Comparison of ENCODE assay signal across 8 mouse cellular contexts in the genomic region with DNA sequence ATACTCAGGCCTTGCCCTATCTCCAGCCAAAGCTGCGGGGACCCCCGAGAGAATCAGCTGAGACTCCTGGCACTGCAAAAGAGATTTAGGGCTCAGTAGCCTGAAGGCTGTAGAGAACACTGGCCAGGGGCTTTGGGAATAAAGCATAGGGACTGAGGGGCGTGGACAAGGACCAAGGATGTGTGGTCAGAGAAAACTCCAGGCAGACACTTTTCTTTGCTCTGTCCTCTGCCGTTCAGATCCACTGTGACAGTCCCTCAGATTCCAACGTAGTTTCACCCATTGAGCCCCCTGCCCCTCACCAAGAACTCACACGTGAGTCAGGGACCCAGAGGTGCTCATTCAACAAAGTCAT. TPM values are rescaled to one million over a fixed set of nuclear protein-coding genes. Genes with fewer than 3 reads are reported as not detected.
A peak's percentile ranks its signal among the peaks of the same experiment; 100 is the strongest.
DNase-seq lines count a peak whose midpoint lies in the region; ATAC-seq and TF ChIP-seq lines count a peak whose summit lies in the region.

No protein-coding gene starts in this region.

- H3K9ac ChIP-seq in liver, embryonic 11.5 days (ENCODE audit: low read depth, low read length), result peak overlapping the region; percentile 92
- peak overlapping the region; percentile 96 for H3K9ac ChIP-seq in stomach, postnatal 0 days (ENCODE audit: low read length)

- 25% methylated on average over 6 of the region's 6 CpGs for WGBS in spleen, adult 2 months
- WGBS in liver, embryonic 11.5 days, result 15% methylated on average over 6 of the region's 6 CpGs
- WGBS in stomach, postnatal 0 days, result 9% methylated on average over 6 of the region's 6 CpGs

- TF ChIP-seq POLR2A in spleen, adult 2 months (IDR thresholded peaks at IDR 0.05; ENCODE audit: low read depth, low read length), result no peak

- H3K4me2 ChIP-seq in liver, embryonic 11.5 days, result peak overlapping the region; percentile 83
- peak overlapping the region; percentile 77 for H3K4me2 ChIP-seq in stomach, postnatal 0 days (replicated peaks; ENCODE audit: low read depth)

- no peak for TF ChIP-seq EP300 in stomach, postnatal 0 days (optimal IDR thresholded peaks at IDR 0.05)

- no peak for TF ChIP-seq CTCF in spleen, adult 2 months (IDR thresholded peaks at IDR 0.05; ENCODE audit: extremely low read depth, insufficient read depth, insufficient read length, insufficient replicate concordance)
- no peak for TF ChIP-seq CTCF in stomach, postnatal 0 days (IDR thresholded peaks at IDR 0.05; ENCODE audit: low read depth)

- no peaks in the 10 kb centered on the region for H3K9me3 ChIP-seq in erythroblast, embryonic 14.5 days (ENCODE audit: control insufficient read depth, low read length)
- no peaks in the 10 kb centered on the region for H3K9me3 ChIP-seq in liver, embryonic 11.5 days (ENCODE audit: control insufficient read depth, low read length)
- no peaks in the 10 kb centered on the region for H3K9me3 ChIP-seq in stomach, postnatal 0 days (ENCODE audit: control insufficient read depth, low read length)

- no peak for ATAC-seq in erythroblast, adult 5-6 weeks (replicated peaks; ENCODE audit: low FRiP score, poor library complexity, severe bottlenecking)
- ATAC-seq in liver, embryonic 11.5 days (replicated peaks; ENCODE audit: low FRiP score), result no peak
- no peak; the same call in 1 of the 2 replicates for ATAC-seq in stomach, postnatal 0 days (ENCODE audit: low FRiP score, low TSS enrichment)

- H3K27me3 ChIP-seq in erythroblast, embryonic 14.5 days (ENCODE audit: control insufficient read depth), result peaks cover 28% of the 10 kb centered on the region
- H3K27me3 ChIP-seq in spleen, adult 2 months (ENCODE audit: control insufficient read depth, insufficient read depth, low read length), result no peaks in the 10 kb centered on the region
- no peaks in the 10 kb centered on the region for H3K27me3 ChIP-seq in liver, embryonic 11.5 days (replicated peaks; ENCODE audit: control insufficient read depth, insufficient read depth, low read length)
- no peaks in the 10 kb centered on the region for H3K27me3 ChIP-seq in stomach, postnatal 0 days (ENCODE audit: control insufficient read depth, insufficient read depth, low read length)

- DNase-seq in spleen, adult 2 months (ENCODE audit: low read depth in 1 of 2, low spot score in 2 of 2), result no peak
- no peak for DNase-seq in spleen, adult 18-20 months
- no peak for DNase-seq in liver, embryonic 11.5 days (ENCODE audit: low spot score)
- DNase-seq in stomach, postnatal 0 days (ENCODE audit: low spot score), result no peak
- DNase-seq in cerebellum, adult 18-20 months, result no peak
- no peak for DNase-seq in layer of hippocampus, adult 9-10 months (ENCODE audit: low spot score)

- H3K27ac ChIP-seq in spleen, adult 2 months (ENCODE audit: insufficient read depth, low read length), result peak overlapping the region; percentile 50
- H3K27ac ChIP-seq in liver, embryonic 11.5 days (ENCODE audit: low read depth, low read length), result peak overlapping the region; percentile 92
- peak overlapping the region; percentile 97 for H3K27ac ChIP-seq in stomach, postnatal 0 days (replicated peaks)

- no peaks in the 10 kb centered on the region for H3K36me3 ChIP-seq in erythroblast, embryonic 14.5 days (ENCODE audit: control insufficient read depth)
- no peaks in the 10 kb centered on the region for H3K36me3 ChIP-seq in spleen, adult 2 months (ENCODE audit: control insufficient read depth, insufficient read depth, low read length)
- peaks cover 6% of the 10 kb centered on the region for H3K36me3 ChIP-seq in liver, embryonic 11.5 days (ENCODE audit: control insufficient read depth, insufficient read depth, low read length)
- H3K36me3 ChIP-seq in stomach, postnatal 0 days (ENCODE audit: control insufficient read depth, insufficient read depth, low read length), result no peaks in the 10 kb centered on the region; the same call in 1 of the 2 replicates

- H3K4me1 ChIP-seq in erythroblast, embryonic 14.5 days (ENCODE audit: control insufficient read depth), result peaks cover 3% of the 10 kb centered on the region; the same call in 1 of the 2 replicates
- H3K4me1 ChIP-seq in spleen, adult 2 months (ENCODE audit: control insufficient read depth, insufficient read depth, insufficient read length), result peaks cover 8% of the 10 kb centered on the region; the same call in 1 of the 2 replicates
- peaks cover 37% of the 10 kb centered on the region for H3K4me1 ChIP-seq in liver, embryonic 11.5 days (replicated peaks; ENCODE audit: control insufficient read depth, insufficient read depth, low read length)
- peaks cover 6% of the 10 kb centered on the region for H3K4me1 ChIP-seq in stomach, postnatal 0 days (replicated peaks; ENCODE audit: control insufficient read depth, insufficient read depth)

- H3K4me3 ChIP-seq in erythroblast, embryonic 14.5 days (replicated peaks), result peak overlapping the region; percentile 26
- H3K4me3 ChIP-seq in spleen, adult 2 months (ENCODE audit: extremely low read depth, insufficient read depth, insufficient read length), result peak overlapping the region; percentile 63
- peak overlapping the region; percentile 89 for H3K4me3 ChIP-seq in liver, embryonic 11.5 days (ENCODE audit: low read depth, low read length)
- H3K4me3 ChIP-seq in stomach, postnatal 0 days (ENCODE audit: low read depth, low read length), result peak overlapping the region; percentile 84

RNA-seq across cellular contexts. Expression of a gene that starts 13.1 kb away (rescaled TPM):
- polyA plus RNA-seq in erythroblast, embryonic 14.5 days (2012), result 0.17 and 0.22 TPM in 2 replicates
- total RNA-seq in erythroblast, adult 5-6 weeks (2015; ENCODE audit: low replicate concordance), result 13.2 and 14.6 TPM in 2 replicates
- 3.9 and 16.3 TPM in 2 replicates for total RNA-seq in erythroblast, adult 5-6 weeks (2017; ENCODE audit: low replicate concordance)
- 26.3 and 31.3 TPM in 2 replicates for polyA plus RNA-seq in spleen, adult 2 months (2012; rRNA removed)
- 39.2 and 42.5 TPM in 2 replicates for polyA plus RNA-seq in liver, embryonic 11.5 days (2014; fragmentation: Nextera tagmentation; extraction: Ambion mirVana)
- polyA plus RNA-seq in stomach, postnatal 0 days (2015; fragmentation: Nextera tagmentation; extraction: Ambion mirVana), result 44.8 and 50.8 TPM in 2 replicates

RNA-seq across cellular contexts. Expression of a gene that starts 38.9 kb away (rescaled TPM):
- 0.44 and 0.51 TPM in 2 replicates for polyA plus RNA-seq in erythroblast, embryonic 14.5 days (2012)
- total RNA-seq in erythroblast, adult 5-6 weeks (2015; ENCODE audit: low replicate concordance), result 4.8 and 5.2 TPM in 2 replicates
- 2.6 and 9.4 TPM in 2 replicates for total RNA-seq in erythroblast, adult 5-6 weeks (2017; ENCODE audit: low replicate concordance)
- polyA plus RNA-seq in spleen, adult 2 months (2012; rRNA removed), result 89.7 and 113 TPM in 2 replicates
- 36.4 and 38.8 TPM in 2 replicates for polyA plus RNA-seq in liver, embryonic 11.5 days (2014; fragmentation: Nextera tagmentation; extraction: Ambion mirVana)
- 21.2 and 22.3 TPM in 2 replicates for polyA plus RNA-seq in stomach, postnatal 0 days (2015; fragmentation: Nextera tagmentation; extraction: Ambion mirVana)

Comparison
In these comparisons a context has a peak if more than half of its experiments do, and no peak if none do; other contexts are left out.
1. H3K4me3 ChIP-seq: peak in every context shown above with its lines; median percentile 89 in liver, embryonic 11.5 days; 84 in stomach, postnatal 0 days; 63 in spleen, adult 2 months; 26 in erythroblast, embryonic 14.5 days.
2. RNA of a gene that starts 13.1 kb away (polyA plus RNA-seq): 44.8 to 50.8 TPM in stomach, postnatal 0 days, 39.2 to 42.5 TPM in liver, embryonic 11.5 days and 26.3 to 31.3 TPM in spleen, adult 2 months; 0.17 to 0.22 TPM in erythroblast, embryonic 14.5 days; every median in the first group is over 10 times any median in the second.
3. RNA of a gene that starts 38.9 kb away (polyA plus RNA-seq): 89.7 to 113 TPM in spleen, adult 2 months, 36.4 to 38.8 TPM in liver, embryonic 11.5 days and 21.2 to 22.3 TPM in stomach, postnatal 0 days; 0.44 to 0.51 TPM in erythroblast, embryonic 14.5 days; every median in the first group is over 10 times any median in the second.
4. Peak in every context shown above with its lines, with median percentiles within 50 percentile points of each other: H3K27ac ChIP-seq.